Mouse (Mus musculus) lung, adult 2 months (tissue): Measurements from ENCODE around the gene Defb23. TPM values are rescaled to one million over a fixed set of nuclear protein-coding genes. Genes with fewer than 3 reads are reported as not detected.
"Not testable (repeated sequence)": the region's sequence is repeated elsewhere in the genome, so short reads cannot be mapped to it uniquely, and the experiment has no call there.

Source experiments
- DNase-seq: peaks from one replicate; pipeline ENCODE4 v3.0.0; 2022
- H3K4me1 ChIP-seq: fragments of 200-500 bp; 2 replicates; pipeline ENCODE4 v1.6.1; 2011; ENCODE audit warnings: low read length; ENCODE audit not compliant: control insufficient read depth, insufficient read depth
- H3K4me3 ChIP-seq: fragments of 200-500 bp; replicated peaks from 2 replicates; pipeline ENCODE3; 2011; ENCODE audit warnings: low read depth, mild to moderate bottlenecking, control low read depth, low read length; ENCODE audit errors: extremely low read depth
- CTCF ChIP-seq: fragments of 200-500 bp; IDR thresholded peaks from 2 replicates; pipeline ENCODE4 v1.5.1; 2011; ENCODE audit warnings: mild to moderate bottlenecking, low read length, control low read depth; ENCODE audit not compliant: insufficient read depth
- POLR2A ChIP-seq: fragments of 200-500 bp; IDR thresholded peaks from 2 replicates; pipeline ENCODE4 v1.6.1; 2011; ENCODE audit warnings: low read depth, mild to moderate bottlenecking, control low read depth, low read length, borderline replicate concordance; ENCODE audit errors: extremely low read depth
- WGBS: fragments of 180-500 bp; shearing (Covaris S2); methylation state at CpG from one replicate; pipeline ENCODE4 v1.1.7; 2018; 5-methylcytosine and 5-hydroxymethylcytosine counted together
- polyA plus RNA-seq: library from polyadenylated mRNA; depleted of rRNA; stranded (reverse); fragments of >200 nt; gene quantifications from 2 replicates; pipeline ENCODE4 v1.2.3, GENCODE M21; 2012

Defb23 gene
- polyA plus RNA-seq, 1 experiment: not detected

DNA sequence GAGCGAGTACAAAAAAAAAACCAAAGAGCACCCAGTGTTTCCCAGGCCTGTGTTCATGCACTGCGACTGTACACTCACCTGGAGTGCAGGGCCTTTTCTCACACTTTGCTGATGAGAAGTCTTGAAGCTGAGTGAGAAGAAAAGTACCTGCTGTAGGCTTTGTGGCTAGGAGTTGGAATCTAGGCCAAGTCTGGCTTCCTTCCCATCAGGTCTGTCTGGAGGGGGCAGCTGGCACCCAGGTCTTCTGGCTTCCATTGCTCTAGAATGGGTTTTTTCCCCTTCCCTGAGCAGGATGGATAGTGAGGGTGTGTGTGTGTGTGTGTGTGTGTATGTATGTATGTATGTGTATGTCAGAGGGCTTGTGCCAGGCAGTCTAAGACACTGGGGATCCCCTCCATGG lies 24.6 kb downstream of the Defb23 start:
- Histone ChIP-seq H3K4me1 (peaks cover 3% of the 10 kb centered on the region; the same call in 1 of the 2 replicates), H3K4me3 (no peak overlapping the region)
- WGBS: 86% methylated on average over 2 of the region's 2 CpGs
- DNase-seq: no peak
- no peak for TF ChIP-seq POLR2A
- no peak for TF ChIP-seq CTCF

DNA sequence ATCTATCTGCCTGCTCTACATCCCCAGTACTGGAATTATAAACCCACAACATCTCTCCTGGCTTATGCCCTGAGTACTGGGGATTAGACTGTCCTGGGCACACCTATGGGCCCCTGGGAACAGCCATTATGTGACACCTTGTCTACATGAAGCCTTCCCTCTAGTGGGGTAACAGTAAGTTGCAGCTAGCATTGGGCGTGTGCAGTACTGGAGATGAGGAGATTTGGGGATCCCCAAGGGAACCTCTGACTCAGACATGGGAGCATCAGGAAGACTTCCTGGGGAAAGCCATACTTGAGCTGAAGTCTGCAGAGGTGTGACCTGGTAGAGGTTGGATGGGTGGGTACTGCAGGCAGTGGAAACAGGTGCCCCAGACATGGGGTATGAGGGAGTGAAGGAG lies 25.5 kb downstream of the Defb23 start:
- 73% methylated on average over 1 of the region's 1 CpGs for WGBS
- Histone ChIP-seq H3K4me3 (no peak overlapping the region), H3K4me1 (peaks cover 3% of the 10 kb centered on the region; the same call in 1 of the 2 replicates)
- DNase-seq: no peak
- TF ChIP-seq CTCF: no peak
- TF ChIP-seq POLR2A: no peak

DNA sequence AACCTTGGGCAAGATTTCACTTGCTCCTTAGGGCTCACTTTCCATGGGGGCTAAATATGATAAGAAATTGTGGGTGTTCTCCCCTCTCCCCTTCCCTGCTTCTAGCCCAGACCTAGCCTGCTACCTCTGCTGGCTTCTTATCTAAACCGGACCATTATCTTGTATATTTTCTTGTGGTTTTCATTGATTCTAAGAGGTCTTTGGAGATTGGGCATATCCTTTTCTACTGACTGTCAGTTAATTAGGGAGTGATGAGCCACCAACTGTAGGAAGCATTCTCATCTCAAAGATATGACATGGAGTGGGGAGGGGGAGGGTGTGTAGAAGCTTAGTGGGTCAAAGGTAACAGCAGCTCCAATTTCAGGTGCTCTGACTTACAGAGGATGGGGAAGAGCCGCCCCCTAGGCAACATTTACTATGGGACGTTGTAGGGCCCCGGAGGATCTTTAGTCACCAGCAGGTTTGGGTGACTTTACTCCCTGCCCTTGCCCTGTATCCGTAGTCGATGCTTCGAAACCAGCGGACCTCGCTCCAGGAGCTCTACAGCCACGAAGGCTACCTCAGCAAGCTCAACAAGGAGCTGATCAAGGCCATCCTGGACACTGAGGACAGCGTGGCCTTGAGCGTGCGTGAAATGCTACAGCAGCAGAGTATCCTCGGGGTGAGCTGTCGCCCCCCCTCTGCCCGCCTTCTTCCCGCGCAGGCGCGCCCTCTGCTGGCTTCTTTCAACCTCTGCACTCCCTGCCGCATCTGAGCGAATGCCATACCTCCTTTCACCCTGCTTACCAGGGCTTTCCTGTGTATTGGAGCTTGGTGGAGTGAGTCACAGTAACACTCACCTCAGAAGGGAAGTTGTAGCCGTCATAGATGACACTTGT lies 27.2 kb downstream of the Defb23 start:
- peak; percentile 86 for DNase-seq
- TF ChIP-seq POLR2A: no peak
- TF ChIP-seq CTCF: peak; percentile 76
- WGBS: 5% methylated on average over 23 of the region's 23 CpGs
- H3K4me3 ChIP-seq: peak overlapping the region; percentile 53
- peaks cover 3% of the 10 kb centered on the region; the same call in 1 of the 2 replicates for H3K4me1 ChIP-seq

DNA sequence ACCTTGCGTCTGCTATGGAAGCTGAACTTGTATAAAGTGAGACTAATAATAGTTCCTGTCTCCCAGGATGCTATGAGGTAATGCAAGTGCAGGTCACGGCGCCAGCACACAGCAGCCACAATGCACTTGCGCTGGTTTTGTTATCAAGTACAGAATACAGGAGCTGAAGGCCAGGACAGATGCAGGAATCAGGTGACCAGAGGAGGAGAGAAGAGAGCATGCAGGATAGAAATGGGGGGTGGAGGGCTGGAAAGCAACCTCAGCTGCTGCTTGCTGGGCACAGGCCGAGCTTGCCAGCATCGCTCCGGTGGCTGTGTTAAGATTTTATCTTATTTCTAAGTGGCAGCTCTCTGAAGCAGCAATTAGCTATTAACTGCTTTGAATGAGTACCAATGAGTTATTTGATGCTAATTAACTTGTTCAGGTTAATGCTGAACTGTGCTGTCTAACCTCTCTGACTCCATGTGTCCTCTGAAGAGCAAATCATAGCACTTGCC lies 28.0 kb downstream of the Defb23 start:
- Histone ChIP-seq H3K4me1 (peaks cover 3% of the 10 kb centered on the region; the same call in 1 of the 2 replicates), H3K4me3 (no peak overlapping the region)
- TF ChIP-seq POLR2A: no peak
- TF ChIP-seq CTCF: no peak
- WGBS: 86% methylated on average over 7 of the region's 7 CpGs
- no peak for DNase-seq

DNA sequence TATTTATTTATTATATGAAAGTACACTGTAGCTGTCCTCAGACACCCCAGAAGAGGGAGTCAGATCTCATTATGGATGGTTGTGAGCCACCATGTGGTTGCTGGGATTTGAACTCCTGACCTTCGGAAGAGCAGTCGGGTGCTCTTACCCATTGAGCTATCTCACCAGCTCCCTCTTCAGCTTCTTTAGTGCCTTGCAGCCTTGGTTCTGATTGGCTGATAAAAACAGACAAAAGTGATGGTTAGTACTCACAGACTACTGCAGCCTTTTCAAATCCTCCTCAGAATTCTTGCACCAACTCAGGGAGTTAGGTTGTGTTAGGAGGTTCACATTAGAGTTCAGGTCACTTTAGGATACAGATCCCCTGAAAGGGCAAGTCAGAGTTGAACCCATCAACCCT lies 35.9 kb downstream of the Defb23 start:
- H3K4me1 ChIP-seq, DNase-seq, H3K4me3 ChIP-seq: not testable (repeated sequence)
- WGBS: 76% methylated on average over 2 of the region's 2 CpGs

DNA sequence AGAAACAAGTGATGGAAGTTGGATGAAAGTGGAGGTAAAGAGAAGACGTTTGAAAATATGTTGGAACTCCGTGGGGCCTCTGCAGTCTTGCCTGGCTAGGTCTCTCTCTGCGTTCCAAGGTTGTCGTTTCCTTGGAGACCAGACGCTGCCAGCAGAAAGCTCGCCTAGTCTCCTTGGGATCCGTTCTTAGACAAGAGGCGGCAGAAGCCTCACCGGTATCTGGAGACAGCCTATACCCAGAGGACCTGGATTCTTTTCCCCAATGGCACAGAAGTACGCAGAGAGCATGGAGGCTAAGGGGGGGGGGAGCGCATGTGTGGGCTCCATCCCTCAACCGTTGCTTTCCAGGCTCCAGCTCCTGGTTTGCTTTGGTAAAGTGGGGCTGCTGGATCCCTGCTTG lies 36.9 kb downstream of the Defb23 start:
- Histone ChIP-seq H3K4me1 (no peaks in the 10 kb centered on the region), H3K4me3 (no peak overlapping the region)
- WGBS: 26% methylated on average over 12 of the region's 12 CpGs
- TF ChIP-seq POLR2A (no peak), CTCF (no peak)
- DNase-seq: no peak

DNA sequence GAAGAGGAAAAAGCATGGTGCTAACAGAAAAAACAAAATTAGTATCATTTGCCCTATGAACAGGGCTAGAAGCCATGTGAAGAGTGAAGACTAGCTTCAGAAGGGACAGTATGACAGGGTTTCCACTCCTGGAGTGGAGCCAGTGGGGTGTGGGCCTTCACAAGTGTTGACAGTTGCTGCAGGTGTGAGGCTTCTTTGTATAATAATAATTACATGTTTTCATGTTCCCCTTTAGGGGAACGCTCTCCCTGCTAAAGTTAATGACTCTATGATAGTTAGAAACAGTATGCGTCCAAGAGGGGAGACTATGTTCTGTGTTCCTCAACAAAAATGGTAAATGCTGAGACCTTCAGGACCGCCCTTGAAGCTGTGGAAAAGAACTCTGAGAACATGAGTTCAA lies 48.6 kb downstream of the Defb23 start:
- TF ChIP-seq CTCF: no peak
- no peak for TF ChIP-seq POLR2A
- H3K4me3 ChIP-seq: no peak overlapping the region
- no peak for DNase-seq
- peaks cover 6% of the 10 kb centered on the region; the same call in 1 of the 2 replicates for H3K4me1 ChIP-seq
- over 99% methylated on average over 3 of the region's 3 CpGs for WGBS

DNA sequence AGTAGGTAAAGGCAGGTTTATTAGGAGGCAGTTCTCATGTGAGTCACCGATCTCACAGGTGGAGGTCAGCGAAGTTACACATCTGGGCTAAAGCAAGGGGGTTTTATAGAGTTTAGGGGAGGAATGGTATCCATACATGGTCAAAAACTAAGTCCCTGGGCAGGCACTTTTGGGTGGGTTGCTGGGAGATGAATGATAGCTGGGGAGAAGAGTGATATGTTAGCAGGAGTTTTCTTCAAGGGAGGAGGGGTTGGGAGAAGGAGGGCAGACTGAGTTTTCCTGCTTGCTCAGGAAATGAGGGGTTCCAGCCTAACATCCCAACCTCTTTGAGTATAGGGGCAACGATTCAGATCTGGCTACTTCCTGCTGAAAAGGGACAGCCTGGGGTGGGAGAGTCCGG lies 49.1 kb downstream of the Defb23 start, which contains the start of gene 6820408C15Rik:
Gene 6820408C15Rik, plus strand, starts transcription at position 301 of the 400 bp plus-strand sequence.
- DNase-seq: no peak
- Histone ChIP-seq H3K4me3 (peak within 1 kb of the TSS; percentile 87), H3K4me1 (peaks cover 6% of the 10 kb centered on the region; the same call in 1 of the 2 replicates)
- 20% methylated on average over 4 of the region's 4 CpGs for WGBS
- no peak for TF ChIP-seq POLR2A
- TF ChIP-seq CTCF: no peak

DNA sequence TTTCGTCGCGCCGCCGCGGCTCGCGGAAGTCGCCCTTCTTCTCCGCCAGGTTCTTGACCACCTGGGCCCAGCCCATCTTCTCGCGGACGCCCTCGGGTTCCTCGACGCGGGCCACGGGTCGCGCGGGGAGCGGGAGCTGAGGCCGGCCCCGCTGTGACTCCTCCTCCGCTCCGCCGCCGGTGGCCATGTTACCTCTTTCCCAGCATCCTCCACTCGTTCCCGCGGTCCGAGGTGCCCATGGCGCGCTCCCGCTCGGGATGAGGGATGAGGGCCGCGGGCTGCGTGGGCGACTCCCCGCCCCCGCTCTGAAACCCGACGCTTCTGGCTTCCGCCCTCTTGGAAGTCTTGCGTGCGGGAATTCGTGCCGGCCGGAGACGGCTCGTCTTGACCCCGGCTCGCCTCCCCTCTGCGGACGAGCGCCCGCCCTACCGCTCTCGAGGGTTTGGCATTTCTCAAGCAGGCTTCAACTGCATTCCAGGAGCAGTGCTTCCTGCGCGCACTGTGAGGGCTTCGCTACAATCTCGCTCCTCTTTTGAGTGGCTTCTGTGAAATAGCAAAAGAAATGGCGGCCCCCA lies 49.7 kb downstream of the Defb23 start, which contains the start of gene Zcchc3:
Gene Zcchc3, minus strand, starts transcription at position 437 of the 575 bp plus-strand sequence.
- Histone ChIP-seq H3K4me3 (peak within 1 kb of the TSS; percentile 87), H3K4me1 (peaks cover 6% of the 10 kb centered on the region; the same call in 1 of the 2 replicates)
- WGBS: under 1% methylated on average over 61 of the region's 65 CpGs
- no peak for TF ChIP-seq CTCF
- TF ChIP-seq POLR2A: peak; percentile 57
- peak; percentile 87 for DNase-seq
